ENCODE assay signal across 7 mouse cellular contexts in genomic region chrX:48284386-48285005, GRCm38 (mm10). TPM values are rescaled to one million over a fixed set of nuclear protein-coding genes. Genes with fewer than 3 reads are reported as not detected.
A peak's percentile ranks its signal among the peaks of the same experiment; 100 is the strongest.
DNase-seq lines count a peak whose midpoint lies in the region; ATAC-seq and TF ChIP-seq lines count a peak whose summit lies in the region.

No protein-coding gene starts in this region.

- peak overlapping the region; percentile 38 for H3K9ac ChIP-seq in intestine, embryonic 14.5 days (ENCODE audit: low read length)

- H3K27me3 ChIP-seq in intestine, embryonic 14.5 days (replicated peaks; ENCODE audit: control insufficient read depth, insufficient read depth, low read length) = no peaks in the 10 kb centered on the region; the same call in 1 of the 2 replicates

- H3K4me1 ChIP-seq in intestine, embryonic 14.5 days (replicated peaks; ENCODE audit: control insufficient read depth, insufficient read depth, low read length) = no peaks in the 10 kb centered on the region

- no peaks in the 10 kb centered on the region for H3K9me3 ChIP-seq in intestine, embryonic 14.5 days (ENCODE audit: control insufficient read depth, low read length)

- H3K36me3 ChIP-seq in intestine, embryonic 14.5 days (ENCODE audit: control insufficient read depth, insufficient read depth, low read length) = peaks cover 13% of the 10 kb centered on the region; the same call in 1 of the 2 replicates

- peak overlapping the region; percentile 89 for H3K27ac ChIP-seq in gastrocnemius, adult 2 months
- peak overlapping the region; percentile 77 for H3K27ac ChIP-seq in intestine, embryonic 14.5 days (ENCODE audit: low read depth)

- DNase-seq in adipocyte (ENCODE audit: low spot score) = peak; percentile 93
- DNase-seq in embryo, embryonic 10 days (ENCODE audit: low spot score) = peak; percentile 83
- peak; percentile 90 for DNase-seq in gastrocnemius, adult 2 months
- no peak for DNase-seq in intestine, embryonic 14.5 days (ENCODE audit: low spot score)
- DNase-seq in left cerebral cortex, postnatal 25 days (ENCODE audit: low spot score in 2 of 2) = peak; percentile 59 to 81
- DNase-seq in right cerebral cortex, postnatal 4 days = peak; percentile 70

- 10% methylated on average over 29 of the region's 37 CpGs for WGBS in intestine, embryonic 14.5 days

- peak overlapping the region; percentile 48 for H3K4me2 ChIP-seq in intestine, embryonic 14.5 days (ENCODE audit: low read length)

- H3K4me3 ChIP-seq in gastrocnemius, adult 2 months = peak overlapping the region; percentile 87
- H3K4me3 ChIP-seq in intestine, embryonic 14.5 days (ENCODE audit: low read depth, low read length) = peak overlapping the region; percentile 47

- intact Hi-C loops in gastrocnemius, adult 2 months (cut with DNase I) = loop anchor here (2.0 kb wide), 3 partner anchors 30 to 126 kb away; no protein-coding TSS in a partner anchor
- intact Hi-C loops in left cerebral cortex, postnatal 25 days (cut with DNase I) = loop anchor here (1.0 to 5.0 kb wide), 2 partner anchors 59 to 108 kb away; no protein-coding TSS in a partner anchor

- ATAC-seq in intestine, embryonic 14.5 days (replicated peaks; ENCODE audit: low FRiP score, low TSS enrichment, low read depth) = peak; percentile 85
- peak; percentile 83 for ATAC-seq in megakaryocyte-erythroid progenitor cell, adult 5-6 weeks (replicated peaks; ENCODE audit: low FRiP score, low TSS enrichment, poor library complexity, severe bottlenecking)

- no peak for TF ChIP-seq CTCF in gastrocnemius, adult 2 months (IDR thresholded peaks at IDR 0.05)

RNA-seq across cellular contexts. Expression of gene Utp14a, which starts 27.8 kb away (rescaled TPM):
- total RNA-seq in gastrocnemius, adult 2 months (2021) = 10 to 100 TPM; 12.1 to 15.2 TPM
- polyA plus RNA-seq in intestine, embryonic 14.5 days (2014; fragmentation: Nextera tagmentation; extraction: Ambion mirVana) = 17.0 and 19.6 TPM in 2 replicates
- 10 to 100 TPM; 13.4 to 14.9 TPM for total RNA-seq in left cerebral cortex, postnatal 25 days (2021)
- 61.4 and 77.8 TPM in 2 replicates for total RNA-seq in megakaryocyte-erythroid progenitor cell, adult 5-6 weeks (2014; fragmentation: Nextera tagmentation)
- total RNA-seq in megakaryocyte-erythroid progenitor cell, adult 5-6 weeks (2017) = 120 and 121 TPM in 2 replicates

RNA-seq across cellular contexts. Expression of gene Bcorl1, which starts 56.7 kb away (rescaled TPM):
- 1 to 10 TPM; 6.7 to 7.0 TPM for total RNA-seq in gastrocnemius, adult 2 months (2021)
- 7.6 and 7.7 TPM in 2 replicates for polyA plus RNA-seq in intestine, embryonic 14.5 days (2014; fragmentation: Nextera tagmentation; extraction: Ambion mirVana)
- total RNA-seq in left cerebral cortex, postnatal 25 days (2021) = 10 to 100 TPM; 16.6 to 19.4 TPM
- total RNA-seq in megakaryocyte-erythroid progenitor cell, adult 5-6 weeks (2014; fragmentation: Nextera tagmentation) = 14.8 and 16.3 TPM in 2 replicates
- 3.1 and 3.7 TPM in 2 replicates for total RNA-seq in megakaryocyte-erythroid progenitor cell, adult 5-6 weeks (2017)
